Mouse (Mus musculus): Measurements from ENCODE around the gene Olfm3. TPM values are rescaled to one million over a fixed set of nuclear protein-coding genes. Genes with fewer than 3 reads are reported as not detected.

Olfm3 gene
- total RNA-seq, 2 experiments from 2014 or later, result not detected

- Histone ChIP-seq H3K27ac (no peak overlapping the region), H3K4me3 (no peak overlapping the region)
- DNase-seq, result no peak
- no peak for TF ChIP-seq CTCF (IDR thresholded peaks at IDR 0.05)
- intact Hi-C loops (cut with DNase I), result no loop called here
Observed at GRCm38 (mm10) chr3:115090670-115091069, 186.8 kb downstream of the Olfm3 start.

GRCm38 (mm10) chr3:115095496-115095895 lies 191.6 kb downstream of the Olfm3 start:
- Histone ChIP-seq H3K4me3 (no peak overlapping the region), H3K27ac (no peak overlapping the region)
- no peak for DNase-seq
- intact Hi-C loops (cut with DNase I), result no loop called here
- no peak for TF ChIP-seq CTCF (IDR thresholded peaks at IDR 0.05)

- no peak for DNase-seq
- H3K27ac ChIP-seq, result no peak overlapping the region
- H3K4me3 ChIP-seq, result no peak overlapping the region
- no peak for TF ChIP-seq CTCF (IDR thresholded peaks at IDR 0.05)
- intact Hi-C loops (cut with DNase I), result no loop called here
Observed at GRCm38 (mm10) chr3:115099590-115099989, 195.7 kb downstream of the Olfm3 start.

GRCm38 (mm10) chr3:115104155-115104801 lies 200.4 kb downstream of the Olfm3 start:
- DNase-seq, result no peak
- intact Hi-C loops (cut with DNase I), result no loop called here
- TF ChIP-seq CTCF (IDR thresholded peaks at IDR 0.05), result no peak
- H3K27ac ChIP-seq, result no peak overlapping the region
- no peak overlapping the region for H3K4me3 ChIP-seq

- intact Hi-C loops (cut with DNase I), result no loop called here
- Histone ChIP-seq H3K27ac (no peak overlapping the region), H3K4me3 (no peak overlapping the region)
- peak; percentile 4; the same call in 1 of the 2 replicates for TF ChIP-seq CTCF (IDR thresholded peaks at IDR 0.05)
- DNase-seq, result no peak
Observed at GRCm38 (mm10) chr3:115104802-115105493, 201.1 kb downstream of the Olfm3 start.

GRCm38 (mm10) chr3:115145722-115146121 lies 241.8 kb downstream of the Olfm3 start:
- no peak for TF ChIP-seq CTCF (IDR thresholded peaks at IDR 0.05)
- intact Hi-C loops (cut with DNase I), result no loop called here
- no peak for DNase-seq
- no peak overlapping the region for H3K27ac ChIP-seq
- no peak overlapping the region for H3K4me3 ChIP-seq

GRCm38 (mm10) chr3:115146244-115146643 lies 242.4 kb downstream of the Olfm3 start:
- Histone ChIP-seq H3K27ac (no peak overlapping the region), H3K4me3 (no peak overlapping the region)
- TF ChIP-seq CTCF (IDR thresholded peaks at IDR 0.05), result no peak
- intact Hi-C loops (cut with DNase I), result no loop called here
- DNase-seq, result no peak

- H3K4me3 ChIP-seq, result no peak overlapping the region
- intact Hi-C loops (cut with DNase I), result no loop called here
- no peak for TF ChIP-seq CTCF (IDR thresholded peaks at IDR 0.05)
- DNase-seq, result no peak
- H3K27ac ChIP-seq, result no peak overlapping the region
Observed at GRCm38 (mm10) chr3:115158903-115159473, 255.1 kb downstream of the Olfm3 start.

GRCm38 (mm10) chr3:115174625-115175024 lies 270.7 kb downstream of the Olfm3 start:
- TF ChIP-seq CTCF (IDR thresholded peaks at IDR 0.05), result no peak
- Histone ChIP-seq H3K4me3 (no peak overlapping the region), H3K27ac (no peak overlapping the region)
- intact Hi-C loops (cut with DNase I), result no loop called here
- DNase-seq, result no peak

Measured in gastrocnemius, adult 2 months (tissue).